Mouse (Mus musculus) intestine, postnatal 0 days (tissue): ENCODE data around the gene Lcorl. TPM values are rescaled to one million over a fixed set of nuclear protein-coding genes. Genes with fewer than 3 reads are reported as not detected.

ENCODE experiments used
- ATAC-seq: fragments of 200-750 bp; cut with Nextera tagmentation; 2 replicates; pipeline ENCODE4 v1.8.0; 2017; ENCODE audit warnings: mild to moderate bottlenecking, moderate TSS enrichment, moderate library complexity
- H3K27ac ChIP-seq: fragments of 300-500 bp; sonication (generic); 2 replicates; pipeline ENCODE4 v1.5.1; 2014; ENCODE audit warnings: mild to moderate bottlenecking, low read depth, low read length, moderate library complexity
- H3K27me3 ChIP-seq: fragments of 300-500 bp; sonication (generic); replicated peaks from 2 replicates; pipeline ENCODE4 v1.6.1; 2014; ENCODE audit warnings: low read length, mixed read lengths; ENCODE audit not compliant: control insufficient read depth, insufficient read depth
- H3K36me3 ChIP-seq: fragments of 300-500 bp; sonication (generic); 2 replicates; pipeline ENCODE4 v1.6.1; 2014; ENCODE audit warnings: mild to moderate bottlenecking, moderate library complexity; ENCODE audit not compliant: control insufficient read depth, insufficient read depth
- H3K4me1 ChIP-seq: fragments of 300-500 bp; sonication (generic); replicated peaks from 2 replicates; pipeline ENCODE4 v1.6.1; 2014; ENCODE audit warnings: antibody characterized with exemption, low read length, mixed read lengths; ENCODE audit not compliant: control insufficient read depth, insufficient read depth
- H3K4me2 ChIP-seq: fragments of 300-500 bp; sonication (generic); replicated peaks from 2 replicates; pipeline ENCODE4 v1.6.1; 2014; ENCODE audit warnings: low read depth, mild to moderate bottlenecking, moderate library complexity
- H3K4me3 ChIP-seq: fragments of 300-500 bp; sonication (generic); 2 replicates; pipeline ENCODE4 v1.5.1; 2014; ENCODE audit warnings: low read depth, low read length
- H3K9ac ChIP-seq: fragments of 300-500 bp; sonication (generic); 2 replicates; pipeline ENCODE4 v1.6.1; 2014; ENCODE audit warnings: mild to moderate bottlenecking, low read depth, low read length
- H3K9me3 ChIP-seq: fragments of 300-500 bp; sonication (generic); 2 replicates; pipeline ENCODE4 v1.6.1; 2016; ENCODE audit warnings: mixed run types; ENCODE audit not compliant: control insufficient read depth
- CTCF ChIP-seq: sonication (generic); IDR thresholded peaks from 2 replicates; pipeline ENCODE4 v1.5.1; 2016; ENCODE audit warnings: low read depth, mild to moderate bottlenecking, control low read depth, antibody characterized with exemption, moderate library complexity
- WGBS: fragments of 180-500 bp; shearing (Covaris S2); extraction: QIAGEN DNeasy Blood & Tissue Kit; methylation state at CpG from one replicate; pipeline ENCODE4 v1.1.7; 2014; 5-methylcytosine and 5-hydroxymethylcytosine counted together
- polyA plus RNA-seq: library from polyadenylated mRNA; unstranded; fragments of >200 nt; fragmentation: Nextera tagmentation; extraction: Ambion mirVana; gene quantifications from 2 replicates; pipeline ENCODE4 v1.2.1, GENCODE M21; 2015

The Lcorl gene
- polyA plus RNA-seq = 23.4 and 27.5 TPM in 2 replicates

GRCm38 (mm10) chr5:45857254-45858011, at the start of gene Lcorl:
Lcorl (minus strand) TSS chr5:45857615.
- WGBS = under 1% methylated on average over 55 of the region's 79 CpGs
- Histone ChIP-seq H3K9ac (peak within 1 kb of the TSS; percentile 98), H3K4me1 (0 out of 2 replicates have a peak, but pooled peaks cover 3% of the 10 kb centered on the region), H3K9me3 (no peaks in the 10 kb centered on the region), H3K27me3 (no peaks in the 10 kb centered on the region), H3K36me3 (no peaks in the 10 kb centered on the region), H3K4me3 (peak within 1 kb of the TSS; percentile 100), H3K4me2 (peak within 1 kb of the TSS; percentile 76), H3K27ac (peak within 1 kb of the TSS; percentile 99)
- TF ChIP-seq CTCF = peak; percentile 64
- peak; percentile 95 for ATAC-seq

DNA sequence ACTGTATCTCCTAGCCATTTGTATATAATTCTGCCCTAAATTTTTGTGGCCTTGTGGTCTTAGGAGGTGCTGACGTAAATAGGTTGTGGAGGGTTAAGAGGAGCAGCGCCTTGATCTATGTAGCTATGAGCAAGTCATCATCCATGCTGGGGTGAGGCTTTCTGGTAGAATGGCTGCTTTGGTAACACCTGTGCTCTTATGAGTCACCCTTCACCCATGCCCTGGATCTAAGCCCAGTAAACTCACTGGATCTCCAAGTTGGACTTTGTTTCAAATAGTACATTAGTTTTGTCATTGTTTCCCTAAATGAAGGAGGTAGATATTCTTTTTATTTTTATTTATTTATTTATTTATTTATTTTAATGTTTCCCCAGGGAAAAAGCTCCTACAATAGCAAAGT, 47.3 kb upstream of the Lcorl start:
- no peak overlapping the region for H3K4me2 ChIP-seq
- no peak overlapping the region for H3K9ac ChIP-seq
- TF ChIP-seq CTCF = no peak
- no peaks in the 10 kb centered on the region for H3K4me1 ChIP-seq
- no peaks in the 10 kb centered on the region for H3K36me3 ChIP-seq
- H3K4me3 ChIP-seq = no peak overlapping the region
- no peaks in the 10 kb centered on the region for H3K27me3 ChIP-seq
- no peaks in the 10 kb centered on the region for H3K9me3 ChIP-seq
- ATAC-seq = no peak
- 82% methylated on average over 2 of the region's 2 CpGs for WGBS
- no peak overlapping the region for H3K27ac ChIP-seq

GRCm38 (mm10) chr5:45903246-45903645, 45.8 kb upstream of the Lcorl start:
- Histone ChIP-seq H3K4me1 (no peaks in the 10 kb centered on the region), H3K9me3 (no peaks in the 10 kb centered on the region), H3K4me2 (no peak overlapping the region), H3K27ac (no peak overlapping the region), H3K36me3 (no peaks in the 10 kb centered on the region), H3K4me3 (no peak overlapping the region), H3K27me3 (no peaks in the 10 kb centered on the region), H3K9ac (no peak overlapping the region)
- 44% methylated on average over 3 of the region's 3 CpGs for WGBS
- ATAC-seq = peak; percentile 65
- TF ChIP-seq CTCF = no peak

GRCm38 (mm10) chr5:45895362-45895761, 37.9 kb upstream of the Lcorl start:
- H3K9me3 ChIP-seq = no peaks in the 10 kb centered on the region
- no peak overlapping the region for H3K27ac ChIP-seq
- no peak overlapping the region for H3K9ac ChIP-seq
- ATAC-seq = no peak
- H3K36me3 ChIP-seq = no peaks in the 10 kb centered on the region
- TF ChIP-seq CTCF = no peak
- WGBS = 60% methylated on average over 1 of the region's 1 CpGs
- H3K27me3 ChIP-seq = no peaks in the 10 kb centered on the region
- H3K4me3 ChIP-seq = no peak overlapping the region
- H3K4me2 ChIP-seq = no peak overlapping the region
- H3K4me1 ChIP-seq = no peaks in the 10 kb centered on the region

- 52% methylated on average over 3 of the region's 3 CpGs for WGBS
These were observed 36.3 kb upstream of the Lcorl start for GRCm38 (mm10) chr5:45893696-45894095.

GRCm38 (mm10) chr5:45876328-45876727, 18.9 kb upstream of the Lcorl start:
- WGBS = 86% methylated on average over 1 of the region's 1 CpGs
- TF ChIP-seq CTCF = no peak
- H3K27ac ChIP-seq = no peak overlapping the region

More at GRCm38 (mm10) chr5:45893696-45894095, 36.3 kb upstream of the Lcorl start:
- no peaks in the 10 kb centered on the region for H3K36me3 ChIP-seq
- H3K4me3 ChIP-seq = no peak overlapping the region
- H3K27ac ChIP-seq = no peak overlapping the region
- TF ChIP-seq CTCF = no peak
- no peak for ATAC-seq
- H3K4me1 ChIP-seq = no peaks in the 10 kb centered on the region
- H3K27me3 ChIP-seq = no peaks in the 10 kb centered on the region
- H3K9ac ChIP-seq = no peak overlapping the region
- no peaks in the 10 kb centered on the region for H3K9me3 ChIP-seq
- H3K4me2 ChIP-seq = no peak overlapping the region

More at GRCm38 (mm10) chr5:45876328-45876727, 18.9 kb upstream of the Lcorl start:
- no peaks in the 10 kb centered on the region for H3K27me3 ChIP-seq
- no peaks in the 10 kb centered on the region for H3K9me3 ChIP-seq
- H3K4me3 ChIP-seq = no peak overlapping the region
- no peaks in the 10 kb centered on the region for H3K36me3 ChIP-seq
- H3K4me1 ChIP-seq = no peaks in the 10 kb centered on the region
- ATAC-seq = no peak
- no peak overlapping the region for H3K9ac ChIP-seq
- no peak overlapping the region for H3K4me2 ChIP-seq
